Mouse (Mus musculus) cerebellum, adult 2 months (tissue): ENCODE results near the gene Spint4.

ENCODE experiments used
- CTCF ChIP-seq: fragments of 200-500 bp; IDR thresholded peaks from 2 replicates; pipeline ENCODE4 v1.5.1; 2011; ENCODE audit warnings: low read depth, mild to moderate bottlenecking, control low read depth, low read length, moderate library complexity, borderline replicate concordance; ENCODE audit not compliant: insufficient read depth
- POLR2A ChIP-seq: fragments of 200-500 bp; IDR thresholded peaks from 2 replicates; pipeline ENCODE4 v1.6.1; 2011; ENCODE audit warnings: low read length, control low read depth, borderline replicate concordance; ENCODE audit not compliant: insufficient read depth

GRCm38 (mm10) chr2:164733259-164733658, 35.0 kb downstream of the Spint4 start:
- TF ChIP-seq POLR2A (no peak), CTCF (no peak)
